Mouse (Mus musculus): ENCODE data around the gene 4930595D18Rik. TPM values are rescaled to one million over a fixed set of nuclear protein-coding genes. Genes with fewer than 3 reads are reported as not detected.

4930595D18Rik gene
- polyA plus RNA-seq, 1 experiment = not detected

GRCm38 (mm10) chr12:111153946-111154345, 30.3 kb downstream of the 4930595D18Rik start:
- no peaks in the 10 kb centered on the region for H3K27me3 ChIP-seq (ENCODE audit: control insufficient read depth, insufficient read depth, low read length)
- no peak overlapping the region for H3K4me3 ChIP-seq (ENCODE audit: control insufficient read depth, insufficient read depth, low read length)
- no peak for DNase-seq
- 89% methylated on average over 5 of the region's 5 CpGs for WGBS
- no peaks in the 10 kb centered on the region for H3K36me3 ChIP-seq (ENCODE audit: control insufficient read depth, insufficient read depth, low read length)
- no peak for TF ChIP-seq CTCF (IDR thresholded peaks at IDR 0.05; ENCODE audit: borderline replicate concordance, control insufficient read depth, extremely low read depth, insufficient read depth, low read length, poor library complexity)
- no peak for TF ChIP-seq POLR2A (IDR thresholded peaks at IDR 0.05; ENCODE audit: control insufficient read depth, extremely low read depth, insufficient read depth, low read length, poor library complexity)
- peaks cover 14% of the 10 kb centered on the region; the same call in 1 of the 2 replicates for H3K4me1 ChIP-seq (replicated peaks; ENCODE audit: control insufficient read depth, insufficient read depth, low read length)
- H3K27ac ChIP-seq (ENCODE audit: control insufficient read depth, insufficient read depth, low read length) = no peak overlapping the region

GRCm38 (mm10) chr12:111152981-111153710, 31.1 kb downstream of the 4930595D18Rik start:
- Histone ChIP-seq H3K36me3 (ENCODE audit: control insufficient read depth, insufficient read depth, low read length) (no peaks in the 10 kb centered on the region), H3K27ac (ENCODE audit: control insufficient read depth, insufficient read depth, low read length) (no peak overlapping the region), H3K4me1 (replicated peaks; ENCODE audit: control insufficient read depth, insufficient read depth, low read length) (peaks cover 12% of the 10 kb centered on the region; the same call in 1 of the 2 replicates), H3K27me3 (ENCODE audit: control insufficient read depth, insufficient read depth, low read length) (no peaks in the 10 kb centered on the region), H3K4me3 (ENCODE audit: control insufficient read depth, insufficient read depth, low read length) (no peak overlapping the region)
- DNase-seq = no peak
- 40% methylated on average over 7 of the region's 7 CpGs for WGBS
- TF ChIP-seq POLR2A (IDR thresholded peaks at IDR 0.05; ENCODE audit: control insufficient read depth, extremely low read depth, insufficient read depth, low read length, poor library complexity) (no peak), CTCF (IDR thresholded peaks at IDR 0.05; ENCODE audit: borderline replicate concordance, control insufficient read depth, extremely low read depth, insufficient read depth, low read length, poor library complexity) (no peak)

GRCm38 (mm10) chr12:111152579-111152978, 31.7 kb downstream of the 4930595D18Rik start:
- no peak for TF ChIP-seq CTCF (IDR thresholded peaks at IDR 0.05; ENCODE audit: borderline replicate concordance, control insufficient read depth, extremely low read depth, insufficient read depth, low read length, poor library complexity)
- no peak for TF ChIP-seq POLR2A (IDR thresholded peaks at IDR 0.05; ENCODE audit: control insufficient read depth, extremely low read depth, insufficient read depth, low read length, poor library complexity)
- WGBS = 89% methylated on average over 6 of the region's 6 CpGs
- Histone ChIP-seq H3K4me1 (replicated peaks; ENCODE audit: control insufficient read depth, insufficient read depth, low read length) (peaks cover 12% of the 10 kb centered on the region; the same call in 1 of the 2 replicates), H3K27me3 (ENCODE audit: control insufficient read depth, insufficient read depth, low read length) (no peaks in the 10 kb centered on the region), H3K4me3 (ENCODE audit: control insufficient read depth, insufficient read depth, low read length) (no peak overlapping the region), H3K27ac (ENCODE audit: control insufficient read depth, insufficient read depth, low read length) (no peak overlapping the region), H3K36me3 (ENCODE audit: control insufficient read depth, insufficient read depth, low read length) (no peaks in the 10 kb centered on the region)
- DNase-seq = no peak

GRCm38 (mm10) chr12:111151422-111152156, 32.7 kb downstream of the 4930595D18Rik start:
- TF ChIP-seq CTCF (IDR thresholded peaks at IDR 0.05; ENCODE audit: borderline replicate concordance, control insufficient read depth, extremely low read depth, insufficient read depth, low read length, poor library complexity) (no peak), POLR2A (IDR thresholded peaks at IDR 0.05; ENCODE audit: control insufficient read depth, extremely low read depth, insufficient read depth, low read length, poor library complexity) (no peak)
- no peak overlapping the region for H3K4me3 ChIP-seq (ENCODE audit: control insufficient read depth, insufficient read depth, low read length)
- peaks cover 12% of the 10 kb centered on the region; the same call in 1 of the 2 replicates for H3K4me1 ChIP-seq (replicated peaks; ENCODE audit: control insufficient read depth, insufficient read depth, low read length)
- no peak for DNase-seq
- H3K27me3 ChIP-seq (ENCODE audit: control insufficient read depth, insufficient read depth, low read length) = no peaks in the 10 kb centered on the region
- 98% methylated on average over 5 of the region's 5 CpGs for WGBS
- H3K36me3 ChIP-seq (ENCODE audit: control insufficient read depth, insufficient read depth, low read length) = no peaks in the 10 kb centered on the region
- H3K27ac ChIP-seq (ENCODE audit: control insufficient read depth, insufficient read depth, low read length) = no peak overlapping the region

GRCm38 (mm10) chr12:111150236-111150596, 34.1 kb downstream of the 4930595D18Rik start:
- TF ChIP-seq CTCF (IDR thresholded peaks at IDR 0.05; ENCODE audit: borderline replicate concordance, control insufficient read depth, extremely low read depth, insufficient read depth, low read length, poor library complexity) = no peak
- TF ChIP-seq POLR2A (IDR thresholded peaks at IDR 0.05; ENCODE audit: control insufficient read depth, extremely low read depth, insufficient read depth, low read length, poor library complexity) = no peak
- Histone ChIP-seq H3K27me3 (ENCODE audit: control insufficient read depth, insufficient read depth, low read length) (no peaks in the 10 kb centered on the region), H3K4me3 (ENCODE audit: control insufficient read depth, insufficient read depth, low read length) (no peak overlapping the region), H3K4me1 (replicated peaks; ENCODE audit: control insufficient read depth, insufficient read depth, low read length) (peaks cover 12% of the 10 kb centered on the region; the same call in 1 of the 2 replicates), H3K27ac (ENCODE audit: control insufficient read depth, insufficient read depth, low read length) (no peak overlapping the region), H3K36me3 (ENCODE audit: control insufficient read depth, insufficient read depth, low read length) (no peaks in the 10 kb centered on the region)
- DNase-seq = peak; percentile 71
- WGBS = 8% methylated on average over 6 of the region's 6 CpGs

- Histone ChIP-seq H3K36me3 (ENCODE audit: control insufficient read depth, insufficient read depth, low read length) (no peaks in the 10 kb centered on the region), H3K27ac (ENCODE audit: control insufficient read depth, insufficient read depth, low read length) (no peak overlapping the region), H3K4me3 (ENCODE audit: control insufficient read depth, insufficient read depth, low read length) (no peak overlapping the region), H3K4me1 (replicated peaks; ENCODE audit: control insufficient read depth, insufficient read depth, low read length) (peaks cover 12% of the 10 kb centered on the region; the same call in 1 of the 2 replicates), H3K27me3 (ENCODE audit: control insufficient read depth, insufficient read depth, low read length) (no peaks in the 10 kb centered on the region)
- no peak for TF ChIP-seq POLR2A (IDR thresholded peaks at IDR 0.05; ENCODE audit: control insufficient read depth, extremely low read depth, insufficient read depth, low read length, poor library complexity)
- no peak for TF ChIP-seq CTCF (IDR thresholded peaks at IDR 0.05; ENCODE audit: borderline replicate concordance, control insufficient read depth, extremely low read depth, insufficient read depth, low read length, poor library complexity)
- no peak for DNase-seq
- 51% methylated on average over 17 of the region's 17 CpGs for WGBS
Measured at GRCm38 (mm10) chr12:111149495-111150235, 34.6 kb downstream of the 4930595D18Rik start.

Data from thymus, adult 2 months (tissue).